Mouse (Mus musculus): ENCODE data around the gene Tex50.
"Not testable (repeated sequence)": the region's sequence is repeated elsewhere in the genome, so short reads cannot be mapped to it uniquely, and the experiment has no call there.

Gene Tex50

GRCm38 (mm10) chr1:161159214-161159613 is at the start of gene Tex50:
Tex50 (minus strand) TSS chr1:161159314.
- no peak for DNase-seq

- DNase-seq, result no peak
Observed at GRCm38 (mm10) chr1:161199856-161200255, 40.7 kb upstream of the Tex50 start.

GRCm38 (mm10) chr1:161196364-161196763 is 37.2 kb upstream of the Tex50 start:
- DNase-seq, result not testable (repeated sequence)

GRCm38 (mm10) chr1:161195541-161196351 is 36.6 kb upstream of the Tex50 start:
- DNase-seq, result peak; percentile 81

GRCm38 (mm10) chr1:161190253-161190910 is 31.3 kb upstream of the Tex50 start:
- DNase-seq, result no peak

- DNase-seq, result no peak
Observed at GRCm38 (mm10) chr1:161185431-161185830, 26.3 kb upstream of the Tex50 start.

- no peak for DNase-seq
Observed at GRCm38 (mm10) chr1:161183677-161184076, 24.6 kb upstream of the Tex50 start.

GRCm38 (mm10) chr1:161182386-161182785 is 23.3 kb upstream of the Tex50 start:
- DNase-seq, result no peak

GRCm38 (mm10) chr1:161180674-161181073 is 21.6 kb upstream of the Tex50 start:
- DNase-seq, result peak; percentile 70

- DNase-seq, result peak; percentile 85
Observed at GRCm38 (mm10) chr1:161170651-161171050, 11.5 kb upstream of the Tex50 start.

GRCm38 (mm10) chr1:161160266-161160665 is 1.2 kb upstream of the Tex50 start:
- DNase-seq, result no peak

- no peak for DNase-seq
Observed at GRCm38 (mm10) chr1:161156546-161156945, 2.6 kb downstream of the Tex50 start.

- no peak for DNase-seq
Observed at GRCm38 (mm10) chr1:161151098-161151497, 8.0 kb downstream of the Tex50 start.

GRCm38 (mm10) chr1:161147888-161148287 is 11.2 kb downstream of the Tex50 start:
- DNase-seq, result no peak

GRCm38 (mm10) chr1:161145611-161146010 is 13.5 kb downstream of the Tex50 start:
- not testable (repeated sequence) for DNase-seq

GRCm38 (mm10) chr1:161143216-161143615 is 15.9 kb downstream of the Tex50 start:
- no peak for DNase-seq

GRCm38 (mm10) chr1:161142531-161143159 is 16.5 kb downstream of the Tex50 start, which contains the start of gene Ankrd45:
Ankrd45 (plus strand) TSS chr1:161142691.
- peak; percentile 68 for DNase-seq

GRCm38 (mm10) chr1:161140026-161140762 is 18.9 kb downstream of the Tex50 start:
- no peak for DNase-seq

GRCm38 (mm10) chr1:161139496-161139895 is 19.6 kb downstream of the Tex50 start:
- DNase-seq, result no peak

- peak; percentile 97 for DNase-seq
Observed at GRCm38 (mm10) chr1:161130726-161131664, 28.1 kb downstream of the Tex50 start, which contains the start of gene Klhl20. Klhl20 (minus strand) TSS chr1:161131511.

GRCm38 (mm10) chr1:161126461-161126860 is 32.7 kb downstream of the Tex50 start:
- peak; percentile 59 for DNase-seq

Measured in kidney, adult 18-20 months (tissue).